Mouse (Mus musculus) testis, adult 2 months (tissue): ENCODE data around the gene Cog5. TPM values are rescaled to one million over a fixed set of nuclear protein-coding genes. Genes with fewer than 3 reads are reported as not detected.

Experiments used
- H3K27ac ChIP-seq: fragments of 200-500 bp; 2 replicates; pipeline ENCODE4 v1.5.1; 2012; ENCODE audit warnings: low read depth, low read length; ENCODE audit not compliant: control insufficient read depth, insufficient read depth
- H3K27me3 ChIP-seq: fragments of 200-500 bp; 2 replicates; pipeline ENCODE4 v1.6.1; 2012; ENCODE audit warnings: mild to moderate bottlenecking, low read length, moderate library complexity; ENCODE audit not compliant: control insufficient read depth, insufficient read depth
- H3K36me3 ChIP-seq: fragments of 200-500 bp; 2 replicates; pipeline ENCODE4 v1.6.1; 2012; ENCODE audit warnings: mild to moderate bottlenecking, low read length; ENCODE audit not compliant: control insufficient read depth, insufficient read depth
- H3K4me1 ChIP-seq: fragments of 200-500 bp; 2 replicates; pipeline ENCODE4 v1.6.1; 2012; ENCODE audit warnings: low read length; ENCODE audit not compliant: control insufficient read depth, insufficient read depth
- H3K4me3 ChIP-seq: fragments of 200-500 bp; 2 replicates; pipeline ENCODE4 v1.5.1; 2012; ENCODE audit warnings: low read depth, mild to moderate bottlenecking, low read length, moderate library complexity, mixed read lengths; ENCODE audit not compliant: control insufficient read depth
- CTCF ChIP-seq: fragments of 200-500 bp; IDR thresholded peaks from 2 replicates; pipeline ENCODE4 v1.5.1; 2012; ENCODE audit warnings: low read depth, mild to moderate bottlenecking, inconsistent platforms, low read length, moderate library complexity; ENCODE audit not compliant: control insufficient read depth, insufficient read depth, insufficient replicate concordance
- POLR2A ChIP-seq: fragments of 200-500 bp; IDR thresholded peaks from 2 replicates; pipeline ENCODE4 v1.6.1; 2012; ENCODE audit warnings: low read depth, mild to moderate bottlenecking, inconsistent platforms, low read length, moderate library complexity; ENCODE audit not compliant: control insufficient read depth
- polyA plus RNA-seq: library from polyadenylated mRNA; depleted of rRNA; stranded (reverse); fragments of >200 nt; gene quantifications from 2 replicates; pipeline ENCODE4 v1.2.3, GENCODE M21; 2012

The Cog5 gene
- polyA plus RNA-seq, 1 experiment, result 17.4 TPM

DNA sequence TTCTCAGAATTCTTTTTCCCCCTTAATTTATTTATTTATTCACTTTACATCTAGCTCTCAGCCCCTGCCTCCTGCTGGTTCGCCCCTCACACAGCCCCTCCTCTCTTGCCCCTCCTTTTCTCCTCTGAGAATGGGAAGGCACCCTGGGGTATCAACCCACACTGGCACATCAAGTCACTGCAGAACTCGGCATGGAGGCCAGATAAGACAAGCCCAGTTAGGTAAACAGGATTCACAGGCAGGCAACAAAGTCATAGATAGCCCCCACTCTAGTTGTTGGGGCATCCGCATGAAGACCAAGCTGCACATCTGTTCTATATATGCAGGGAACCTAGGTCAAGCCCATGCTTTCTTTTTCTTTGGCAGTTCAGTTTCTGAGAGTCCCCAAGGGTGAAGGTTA lies 12.5 kb downstream of the Cog5 start:
- Histone ChIP-seq H3K36me3 (no peaks in the 10 kb centered on the region; the same call in 1 of the 2 replicates), H3K27ac (no peak overlapping the region), H3K4me3 (no peak overlapping the region), H3K27me3 (no peaks in the 10 kb centered on the region), H3K4me1 (no peaks in the 10 kb centered on the region)
- TF ChIP-seq CTCF (no peak), POLR2A (no peak)

DNA sequence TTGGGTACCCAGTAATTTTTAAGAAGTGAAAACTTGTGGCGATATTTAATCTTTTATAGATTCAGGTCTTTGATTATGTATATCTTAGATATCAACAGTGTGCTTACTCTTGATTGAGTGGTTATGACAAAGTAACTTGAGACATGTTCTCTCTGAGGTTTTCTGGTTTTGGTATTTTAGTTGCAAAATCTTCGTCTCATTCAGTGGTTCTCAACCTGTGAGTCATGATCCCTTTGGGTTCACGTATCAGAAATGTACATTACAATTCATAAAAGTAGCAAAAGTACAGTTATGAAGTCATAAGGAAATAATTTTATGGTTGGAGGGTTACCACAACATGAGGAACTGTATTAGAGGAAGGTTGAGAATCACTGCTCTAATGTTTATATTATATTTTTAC lies 32.0 kb downstream of the Cog5 start:
- Histone ChIP-seq H3K36me3 (no peaks in the 10 kb centered on the region), H3K27ac (no peak overlapping the region), H3K27me3 (no peaks in the 10 kb centered on the region), H3K4me1 (no peaks in the 10 kb centered on the region), H3K4me3 (no peak overlapping the region)
- TF ChIP-seq CTCF, result no peak
- no peak for TF ChIP-seq POLR2A

- Histone ChIP-seq H3K27me3 (no peaks in the 10 kb centered on the region), H3K36me3 (no peaks in the 10 kb centered on the region), H3K4me1 (no peaks in the 10 kb centered on the region), H3K4me3 (no peak overlapping the region), H3K27ac (no peak overlapping the region)
- no peak for TF ChIP-seq POLR2A
- TF ChIP-seq CTCF, result no peak
These were observed 38.6 kb downstream of the Cog5 start for GRCm38 (mm10) chr12:31693278-31693677.

GRCm38 (mm10) chr12:31700623-31701347 lies 46.1 kb downstream of the Cog5 start:
- no peak overlapping the region for H3K4me3 ChIP-seq

GRCm38 (mm10) chr12:31701411-31701810 lies 46.7 kb downstream of the Cog5 start:
- Histone ChIP-seq H3K27me3 (no peaks in the 10 kb centered on the region), H3K4me3 (no peak overlapping the region), H3K4me1 (no peaks in the 10 kb centered on the region), H3K36me3 (no peaks in the 10 kb centered on the region), H3K27ac (no peak overlapping the region)
- TF ChIP-seq CTCF (no peak), POLR2A (no peak)

More at GRCm38 (mm10) chr12:31700623-31701347, 46.1 kb downstream of the Cog5 start:
- Histone ChIP-seq H3K27ac (no peak overlapping the region), H3K4me1 (no peaks in the 10 kb centered on the region), H3K36me3 (no peaks in the 10 kb centered on the region), H3K27me3 (no peaks in the 10 kb centered on the region)
- TF ChIP-seq POLR2A, result no peak
- no peak for TF ChIP-seq CTCF

DNA sequence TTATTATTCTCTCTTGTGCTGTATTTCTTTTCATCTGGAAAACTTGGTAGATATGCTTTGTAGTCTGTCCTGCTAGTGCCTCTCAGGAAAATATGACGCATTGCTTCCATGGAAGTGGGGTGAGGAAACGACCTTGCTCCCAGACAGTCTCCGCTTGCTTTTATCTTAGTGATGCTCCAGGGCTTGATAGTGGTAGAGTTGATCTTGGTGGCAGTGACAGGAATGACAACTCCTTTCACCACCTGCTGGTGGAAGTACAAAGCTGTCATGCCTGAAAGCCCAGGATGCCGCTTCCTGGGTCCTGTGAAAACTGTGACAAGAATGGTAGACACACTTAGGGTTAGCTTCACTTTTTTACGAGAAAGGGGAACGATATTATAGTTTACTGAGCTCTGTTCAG lies 49.2 kb downstream of the Cog5 start:
- no peaks in the 10 kb centered on the region for H3K27me3 ChIP-seq
- no peak overlapping the region for H3K27ac ChIP-seq
- TF ChIP-seq POLR2A (no peak), CTCF (no peak)
- no peak overlapping the region for H3K4me3 ChIP-seq
- H3K36me3 ChIP-seq, result no peaks in the 10 kb centered on the region
- no peaks in the 10 kb centered on the region for H3K4me1 ChIP-seq

DNA sequence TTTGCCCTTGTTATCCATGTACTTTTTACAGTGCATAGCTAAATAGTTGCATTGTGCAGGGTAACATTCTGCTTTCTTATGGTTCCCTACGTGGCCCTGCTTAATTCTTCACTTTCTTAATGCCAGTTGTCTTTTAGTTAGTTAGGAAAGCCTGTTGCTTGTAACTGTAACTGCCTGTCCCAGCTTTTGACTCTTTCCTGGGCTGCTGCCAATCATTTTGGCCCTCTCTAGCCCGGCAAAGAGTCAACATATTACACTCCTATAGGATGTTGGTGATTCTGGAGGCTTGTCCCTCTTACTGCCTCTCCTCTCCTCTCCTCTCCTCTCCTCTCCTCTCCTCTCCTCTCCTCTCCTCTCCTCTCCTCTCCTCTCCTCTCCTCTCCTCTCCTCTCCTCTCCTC lies 51.5 kb downstream of the Cog5 start:
- no peaks in the 10 kb centered on the region for H3K36me3 ChIP-seq
- no peak overlapping the region for H3K4me3 ChIP-seq
- H3K4me1 ChIP-seq, result no peaks in the 10 kb centered on the region
- H3K27ac ChIP-seq, result no peak overlapping the region
- TF ChIP-seq CTCF (no peak), POLR2A (no peak)
- no peaks in the 10 kb centered on the region for H3K27me3 ChIP-seq

- Histone ChIP-seq H3K27me3 (no peaks in the 10 kb centered on the region), H3K27ac (no peak overlapping the region), H3K4me1 (no peaks in the 10 kb centered on the region), H3K4me3 (no peak overlapping the region), H3K36me3 (no peaks in the 10 kb centered on the region)
- TF ChIP-seq POLR2A (no peak), CTCF (no peak)
These were observed 52.9 kb downstream of the Cog5 start for GRCm38 (mm10) chr12:31707531-31707930.
